Mouse (Mus musculus): ENCODE data around the gene Bhlha9.

GRCm38 (mm10) chr11:76699626-76700025 is 27.4 kb downstream of the Bhlha9 start:
- TF ChIP-seq CTCF (IDR thresholded peaks at IDR 0.05; ENCODE audit: low read depth, low read length) (no peak), POLR2A (IDR thresholded peaks at IDR 0.05; ENCODE audit: borderline replicate concordance, low read depth, low read length) (no peak)

All from bone marrow macrophage, adult 2 months (primary cell).